Mouse (Mus musculus) gastrocnemius, postnatal 14 days (tissue): ENCODE results near the gene Yars. TPM values are rescaled to one million over a fixed set of nuclear protein-coding genes. Genes with fewer than 3 reads are reported as not detected.
"Not testable (repeated sequence)": the region's sequence is repeated elsewhere in the genome, so short reads cannot be mapped to it uniquely, and the experiment has no call there.

ENCODE experiments used
- DNase-seq: peaks from one replicate; pipeline ENCODE4 v3.0.0; 2021; ENCODE audit warnings: mixed read lengths
- intact Hi-C: fragments of 180-260 bp; cut with DNase I; formaldehyde crosslinking; loops from one replicate; pipeline ENCODE4 v1.15.1; 2025; ENCODE audit warnings: low total_unique reads
- total RNA-seq, 2 experiments: library from RNA; stranded (reverse); gene quantifications; 2 replicates each; pipeline ENCODE4 v1.2.3; 2021

The Yars gene
- total RNA-seq, 2 experiments from 2014 or later, result 38.6 to 38.9 TPM

DNA sequence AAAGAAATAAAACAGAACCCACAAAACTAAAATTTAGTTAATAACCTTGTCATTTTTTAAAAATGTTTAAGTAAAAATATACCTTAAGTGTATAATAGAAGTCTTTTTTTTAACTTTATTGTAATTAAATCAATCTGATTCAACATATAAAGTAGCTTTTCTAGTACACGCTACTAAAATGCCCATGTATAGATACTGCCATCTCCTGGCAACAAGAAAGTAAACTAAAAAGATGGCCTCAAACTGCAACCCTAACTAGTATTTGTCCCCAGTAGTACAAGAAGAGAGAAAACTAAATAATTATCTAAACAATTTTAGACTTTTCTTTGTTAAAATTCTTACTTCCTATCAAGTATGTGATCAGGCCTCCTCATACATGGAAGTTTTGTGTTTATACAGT, 10.0 kb upstream of the Yars start:
- intact Hi-C loops, result no loop called here
- no peak for DNase-seq

DNA sequence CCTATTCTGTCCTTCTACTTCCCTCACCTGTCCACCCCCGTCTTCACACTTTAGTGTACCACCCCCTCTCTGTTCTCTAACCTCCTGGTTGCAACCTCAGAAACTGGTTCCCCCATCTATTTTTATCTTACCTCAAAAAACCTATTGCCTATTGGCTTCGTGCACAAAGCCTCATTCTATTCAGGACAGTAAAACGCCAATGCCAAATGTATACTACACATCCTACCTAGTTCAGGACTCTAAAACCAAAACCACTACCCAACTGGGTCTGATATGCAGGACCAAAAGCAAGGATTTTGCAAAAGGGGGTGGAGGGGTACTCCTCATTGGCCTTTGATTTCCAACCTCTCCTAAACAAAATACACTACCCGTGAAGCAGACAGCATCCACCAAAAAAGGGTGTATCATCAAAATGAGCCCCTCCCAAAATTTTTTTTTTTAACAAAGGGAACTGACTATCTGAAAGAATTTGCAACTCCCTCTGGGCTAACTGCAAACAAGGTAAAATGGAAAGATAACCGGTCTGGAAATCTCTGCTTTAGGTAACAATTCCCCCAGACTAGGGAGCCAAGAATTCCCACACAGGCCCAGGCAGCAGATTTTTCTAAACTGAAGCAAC, 1.4 kb upstream of the Yars start:
- DNase-seq, result no peak
- intact Hi-C loops, result no loop called here

DNA sequence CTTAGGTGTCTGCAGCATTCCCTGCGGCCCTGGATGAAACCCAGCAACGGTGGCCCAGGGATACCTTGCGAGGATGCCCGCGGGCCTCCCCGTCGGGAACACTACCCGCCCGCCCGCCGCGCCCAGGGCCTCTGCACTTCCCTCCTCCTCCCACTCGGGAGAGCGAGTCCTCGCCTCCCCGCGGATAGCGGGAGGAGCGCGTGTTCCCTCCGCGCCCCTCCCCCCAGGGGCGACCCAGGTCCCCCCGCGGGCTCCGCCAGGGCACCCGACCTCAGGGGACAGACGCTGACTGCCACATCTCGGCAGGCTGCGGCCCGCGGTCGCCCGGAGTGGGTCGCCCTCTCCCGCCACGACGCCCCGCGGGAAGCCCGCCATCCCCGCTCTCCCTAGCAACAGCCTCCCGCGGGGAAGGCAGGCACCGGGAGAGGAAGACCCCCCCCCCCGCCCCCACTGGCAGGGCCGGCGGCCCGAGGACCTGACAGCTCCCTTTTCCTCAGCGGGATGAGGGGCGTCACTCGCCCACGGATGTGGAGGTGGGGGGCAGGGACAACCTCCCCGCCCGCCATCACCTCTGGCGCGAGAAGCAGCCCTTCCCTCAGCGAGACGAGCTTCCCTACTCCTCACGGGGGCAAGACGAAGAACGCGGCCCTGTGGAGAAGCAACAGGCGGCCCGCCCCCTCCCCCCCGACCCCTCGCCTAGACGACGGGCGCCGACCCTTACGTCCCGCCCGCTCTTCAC, 588 bp upstream of the Yars start:
- DNase-seq, result peak; percentile 59
- intact Hi-C loops, result no loop called here

DNA sequence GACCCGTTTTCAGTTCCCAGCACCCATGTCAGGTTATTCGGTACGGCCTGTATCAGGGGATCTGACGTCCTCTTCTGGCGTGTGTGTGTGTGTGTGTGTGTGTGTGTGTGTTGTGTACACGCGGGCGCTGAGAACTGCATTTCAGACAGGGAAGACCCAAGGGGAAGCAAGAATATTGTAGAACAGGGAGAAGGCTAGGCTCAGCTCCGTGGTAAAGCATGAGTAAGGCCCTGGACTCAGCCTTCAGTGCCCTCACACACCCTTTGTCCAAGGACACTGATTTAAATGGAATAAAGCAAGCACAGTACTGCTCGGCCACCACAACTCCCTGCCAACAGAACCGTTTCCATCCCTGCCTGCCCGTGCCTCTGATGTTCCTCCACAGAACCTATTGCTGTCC, 978 bp downstream of the Yars start:
- DNase-seq, result no peak

DNA sequence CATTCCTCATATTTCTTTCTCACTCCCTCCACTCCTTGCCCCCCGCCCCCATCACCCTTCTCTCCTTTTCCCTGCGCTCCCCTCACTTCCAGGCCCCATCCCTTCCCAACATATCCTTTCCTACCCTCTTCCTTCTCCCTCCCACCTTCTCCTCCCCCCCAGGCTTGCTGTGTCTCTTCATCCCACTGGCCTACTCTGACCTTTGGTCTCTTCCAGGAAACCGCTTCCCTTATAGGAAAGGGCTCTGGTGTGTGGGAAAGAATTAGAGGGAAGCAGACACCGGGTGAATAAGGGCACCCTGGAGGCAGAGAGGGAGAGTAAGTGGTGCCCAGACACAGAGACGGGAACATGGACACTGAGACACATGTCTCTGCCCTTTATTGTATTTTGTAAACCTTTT, 2.1 kb downstream of the Yars start:
- DNase-seq, result no peak
- intact Hi-C loops, result no loop called here

More for the DNA sequence above, 978 bp downstream of the Yars start:
- intact Hi-C loops, result no loop called here

DNA sequence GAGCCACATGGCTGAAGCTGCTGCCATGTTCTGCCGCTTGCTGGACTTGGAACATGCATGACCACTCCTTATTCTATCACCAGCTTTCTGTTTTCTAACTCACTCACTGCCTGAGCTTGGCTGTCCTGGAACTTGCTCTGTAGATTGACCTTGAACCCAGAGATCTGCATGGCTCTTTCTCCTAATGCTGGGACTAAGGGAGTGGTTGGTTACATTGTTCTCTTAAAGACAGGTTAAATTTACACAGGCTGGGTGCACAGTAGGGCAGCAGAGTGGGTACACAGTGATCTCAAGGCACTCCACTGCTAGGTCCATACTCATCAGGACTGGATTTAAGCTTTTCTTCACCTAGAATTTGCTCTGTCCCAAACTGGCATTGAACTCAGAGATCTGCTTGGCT, 4.7 kb downstream of the Yars start:
- no peak for DNase-seq
- intact Hi-C loops, result no loop called here

DNA sequence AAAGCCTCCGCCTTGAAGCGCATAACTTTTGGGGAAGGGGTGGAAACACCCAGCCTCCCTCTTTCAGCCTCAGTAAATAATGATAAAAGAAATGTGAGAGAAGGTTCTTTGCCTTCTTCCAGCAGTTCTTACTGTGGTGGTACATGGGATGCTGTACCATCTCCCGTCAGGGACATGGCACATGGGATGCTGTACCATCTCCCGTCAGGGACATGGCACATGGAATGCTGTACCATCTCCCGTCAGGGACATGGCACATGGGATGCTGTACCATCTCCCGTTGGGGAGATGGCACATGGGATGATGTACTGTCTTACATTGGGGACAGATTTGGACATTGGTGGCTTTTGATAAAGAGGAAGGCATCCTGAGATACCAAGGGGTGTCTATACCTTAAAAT, 8.0 kb downstream of the Yars start:
- no peak for DNase-seq
- intact Hi-C loops, result no loop called here

DNA sequence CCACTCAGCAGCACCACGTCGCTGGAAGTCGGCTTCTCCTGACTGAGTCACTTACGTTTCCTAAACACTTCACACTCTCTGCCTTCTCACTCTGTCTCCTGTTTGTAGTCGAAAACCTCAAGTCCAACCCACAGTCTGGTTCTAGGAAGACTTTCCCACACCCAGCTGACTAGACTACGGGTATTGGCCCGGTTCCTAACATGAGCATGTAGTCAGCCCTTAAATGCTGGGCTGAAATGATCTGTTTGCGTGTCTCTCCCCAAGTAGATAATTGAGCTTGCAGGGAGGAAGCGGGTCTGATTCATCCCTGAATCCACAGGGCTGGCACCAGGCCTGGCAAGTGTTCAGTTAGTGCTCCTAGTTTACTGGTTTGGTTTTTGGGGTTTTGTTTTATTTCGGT, 15.1 kb downstream of the Yars start:
- DNase-seq, result no peak
- intact Hi-C loops, result no loop called here

DNA sequence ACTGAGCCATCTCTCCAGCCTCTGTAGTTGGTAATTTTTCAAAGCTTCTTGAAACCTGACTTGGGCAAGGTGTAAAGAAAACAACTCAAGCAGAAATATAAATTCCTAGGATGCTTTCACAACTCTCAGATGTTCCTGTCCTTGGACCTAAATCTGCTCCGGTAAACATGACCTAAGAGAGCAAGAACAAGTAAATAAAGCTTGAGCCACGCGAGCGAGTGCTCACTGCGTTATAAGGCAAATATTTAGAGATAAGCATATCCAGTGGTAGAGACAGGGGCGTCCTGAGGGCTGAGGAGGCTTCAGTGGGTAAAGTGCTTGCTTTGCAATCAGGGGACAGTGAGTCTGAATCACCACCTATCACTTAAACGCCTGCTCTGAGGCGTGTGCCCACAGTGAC, 17.2 kb downstream of the Yars start:
- DNase-seq, result no peak
- intact Hi-C loops, result no loop called here

DNA sequence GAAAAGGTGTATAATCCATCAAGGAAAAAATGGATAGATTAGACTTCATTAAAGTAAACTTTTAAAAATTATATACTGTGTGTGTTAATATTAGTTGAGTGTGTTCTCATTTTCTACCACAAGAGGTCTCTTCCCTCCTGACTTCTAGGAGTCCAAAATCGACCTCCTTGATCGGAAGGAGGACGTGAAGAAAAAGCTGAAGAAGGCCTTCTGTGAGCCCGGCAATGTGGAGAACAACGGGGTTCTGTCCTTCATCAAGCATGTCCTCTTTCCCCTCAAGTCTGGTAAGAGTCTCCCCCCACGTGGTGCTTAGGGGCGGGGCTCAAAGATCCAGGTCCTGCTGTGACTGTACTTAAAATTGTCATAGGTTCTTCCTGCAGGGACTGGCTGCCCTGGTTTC, 19.9 kb downstream of the Yars start:
- no peak for DNase-seq
- intact Hi-C loops, result no loop called here

DNA sequence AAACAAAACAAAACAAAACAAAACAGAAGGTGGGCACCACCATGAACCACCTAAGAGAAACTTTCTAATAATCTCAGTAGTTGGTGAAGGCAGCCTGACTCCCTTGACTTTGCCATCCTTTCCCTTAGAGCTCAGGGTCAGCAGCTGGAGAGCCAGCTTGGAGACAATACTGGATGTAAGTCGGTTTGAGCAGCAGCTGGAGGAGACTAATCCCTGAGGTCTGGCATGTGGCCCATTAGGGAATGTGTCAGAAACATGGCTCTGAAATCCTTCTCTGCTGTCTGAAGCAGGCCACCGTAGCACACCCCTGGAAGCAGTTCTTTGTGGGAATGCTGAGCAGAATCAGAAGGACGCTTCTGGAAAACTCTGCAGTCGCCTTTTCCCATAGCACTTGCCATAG, 21.9 kb downstream of the Yars start:
- intact Hi-C loops, result loop anchor here (5.0 kb wide), 1 partner anchor 61 kb away; no protein-coding TSS in a partner anchor
- DNase-seq, result peak; percentile 65

DNA sequence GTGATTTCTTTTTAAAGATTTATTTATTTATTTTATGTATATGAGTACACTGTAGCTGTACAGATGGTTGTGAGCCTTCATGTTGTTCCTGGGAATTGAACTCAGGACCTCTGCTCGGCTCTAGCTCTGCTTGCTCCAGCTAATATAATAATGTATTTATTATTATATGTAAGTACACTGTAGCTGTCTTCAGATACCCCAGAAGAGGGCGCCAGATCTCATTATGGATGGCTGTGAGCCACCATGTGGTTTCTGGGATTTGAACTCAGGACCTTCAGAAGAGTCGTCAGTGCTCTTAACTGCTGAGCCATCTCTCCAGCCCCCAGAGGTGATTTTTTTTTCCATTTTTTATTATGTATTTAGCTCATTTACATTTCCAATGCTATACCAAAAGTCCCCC, 22.9 kb downstream of the Yars start:
- intact Hi-C loops, result loop anchor here (5.0 kb wide), 1 partner anchor 60 kb away; no protein-coding TSS in a partner anchor
- not testable (repeated sequence) for DNase-seq

DNA sequence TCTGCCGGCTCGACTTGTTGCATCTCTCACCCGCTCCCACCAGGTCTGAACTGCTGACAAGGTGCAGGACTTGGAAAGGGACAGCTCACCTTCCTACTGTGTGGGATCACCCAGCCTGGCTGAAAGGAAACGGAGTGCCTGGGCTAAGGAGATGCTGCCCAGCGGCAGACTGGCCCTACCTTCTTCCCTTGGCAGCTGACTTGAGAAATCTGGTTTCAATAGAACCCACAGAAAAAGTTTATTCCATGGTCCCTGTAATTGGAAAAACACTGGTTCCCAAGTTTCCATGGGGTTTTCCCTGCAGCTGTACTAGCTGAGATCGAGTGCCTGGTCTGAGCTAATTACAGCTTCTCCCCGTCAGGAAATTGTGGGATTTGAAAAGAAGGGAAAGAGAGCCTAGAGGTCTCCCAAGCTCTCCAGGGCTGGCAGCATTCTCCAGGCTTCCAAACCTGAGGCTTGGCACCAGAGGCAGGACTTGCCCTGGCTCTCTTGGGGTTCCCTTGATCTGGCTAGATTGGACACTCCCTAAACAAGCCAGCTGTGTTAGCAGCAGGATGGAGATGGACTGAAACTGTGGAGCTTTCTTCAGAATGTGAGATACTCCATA, 29.1 kb downstream of the Yars start:
- DNase-seq, result no peak
- intact Hi-C loops, result no loop called here

DNA sequence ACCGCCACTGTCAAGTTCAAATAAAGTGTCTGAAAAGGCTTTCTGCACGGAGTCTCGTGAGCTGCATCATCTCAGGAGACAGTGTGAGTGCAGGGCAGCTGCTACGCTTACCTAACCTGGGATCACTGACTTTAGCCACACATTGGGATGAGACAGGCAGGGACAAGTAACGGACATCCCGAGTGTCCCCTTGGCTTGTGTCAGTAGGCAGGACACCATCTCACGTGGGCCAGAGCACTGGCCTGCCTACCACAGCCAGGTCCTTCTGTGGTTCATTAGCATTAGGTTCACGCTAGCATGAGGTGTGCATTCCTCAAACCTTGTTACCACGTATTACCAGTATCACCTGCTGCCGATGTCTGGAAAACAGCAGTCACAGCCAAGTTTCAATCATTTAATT, 29.6 kb downstream of the Yars start:
- no peak for DNase-seq
- intact Hi-C loops, result no loop called here

DNA sequence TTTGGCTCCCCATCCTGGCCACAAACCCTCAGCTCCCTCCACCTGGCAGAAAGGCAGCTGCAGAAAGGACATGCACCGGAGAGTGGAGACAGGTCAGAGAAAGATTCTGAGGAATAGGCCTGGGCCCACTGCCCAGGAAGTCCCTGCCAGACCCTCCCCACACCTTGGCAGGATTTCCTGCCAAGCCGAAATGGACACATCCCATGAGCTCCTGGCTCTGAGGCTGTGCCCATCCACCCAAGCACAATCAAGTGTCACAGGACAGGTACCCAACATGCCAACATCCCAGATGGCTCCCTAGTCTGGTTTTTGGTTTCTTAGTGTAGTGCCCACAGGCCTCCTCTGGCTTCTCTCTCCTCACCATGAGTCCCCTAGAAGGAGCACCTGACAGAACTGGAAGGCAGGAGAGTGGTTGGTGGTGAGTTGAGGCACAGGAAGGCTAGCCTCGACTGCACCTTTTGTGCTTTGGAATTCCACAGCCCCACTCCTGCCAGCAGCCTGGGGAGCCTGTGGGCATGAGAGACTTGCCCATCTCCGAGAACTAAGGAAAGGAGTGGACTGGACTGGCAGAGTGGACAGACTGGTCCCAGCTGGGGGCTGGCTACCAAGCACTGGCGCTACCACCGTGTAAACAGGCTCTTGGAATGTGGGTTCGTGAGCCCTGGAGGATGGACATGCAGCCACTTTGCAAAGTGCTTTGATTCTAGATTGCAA, 31.0 kb downstream of the Yars start:
- intact Hi-C loops, result loop anchor here (10.0 kb wide), 1 partner anchor 224 kb away; the partner anchor contains the start of gene Zbtb8b

DNA sequence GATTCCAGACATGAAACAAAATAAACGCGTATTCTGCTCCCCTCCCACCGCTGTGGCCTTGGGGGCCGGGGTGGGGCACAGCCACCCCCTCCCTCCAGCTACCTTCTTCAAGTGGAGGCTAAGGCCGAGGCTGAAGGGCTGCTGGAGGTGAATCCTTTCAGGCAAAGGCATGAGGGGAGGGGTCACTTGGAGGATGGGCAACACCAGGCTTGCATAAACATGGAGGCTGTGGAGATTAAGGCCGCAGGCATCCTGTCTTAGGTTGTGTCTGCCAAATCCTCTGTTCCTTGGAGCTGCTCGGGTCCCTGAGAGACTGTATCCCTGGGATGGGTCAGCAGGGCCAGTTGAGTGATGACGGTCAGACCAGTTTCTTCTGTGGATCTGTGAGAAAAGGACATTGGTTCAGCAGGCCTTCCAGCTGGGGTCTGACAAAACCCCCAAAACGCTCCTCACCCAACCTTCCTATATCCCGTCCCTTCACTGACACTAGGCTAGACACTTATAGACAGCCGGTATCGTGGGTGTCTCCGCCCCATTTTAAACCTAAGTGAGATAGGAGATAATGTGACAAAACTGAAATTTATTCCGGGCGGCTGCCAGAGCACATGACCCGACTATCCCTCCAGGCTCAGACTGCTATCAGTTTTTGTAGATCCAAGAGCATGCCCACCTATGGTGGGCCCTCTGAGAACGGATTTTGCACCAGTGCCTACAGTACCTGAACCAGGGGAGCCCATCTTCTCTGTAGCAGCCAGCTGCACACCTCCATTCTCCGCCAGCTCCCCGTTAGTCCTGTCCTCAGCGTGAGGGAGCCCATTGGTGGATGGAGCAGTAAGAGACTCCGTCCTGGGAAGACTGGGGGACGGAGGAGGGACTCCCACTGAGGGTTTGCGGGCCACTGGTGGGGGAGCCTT, 31.8 kb downstream of the Yars start:
- DNase-seq, result no peak
- intact Hi-C loops, result loop anchor here (10.0 kb wide), 1 partner anchor 223 kb away; the partner anchor contains the start of gene Zbtb8b

More for the DNA sequence above, 31.0 kb downstream of the Yars start:
- DNase-seq, result no peak

DNA sequence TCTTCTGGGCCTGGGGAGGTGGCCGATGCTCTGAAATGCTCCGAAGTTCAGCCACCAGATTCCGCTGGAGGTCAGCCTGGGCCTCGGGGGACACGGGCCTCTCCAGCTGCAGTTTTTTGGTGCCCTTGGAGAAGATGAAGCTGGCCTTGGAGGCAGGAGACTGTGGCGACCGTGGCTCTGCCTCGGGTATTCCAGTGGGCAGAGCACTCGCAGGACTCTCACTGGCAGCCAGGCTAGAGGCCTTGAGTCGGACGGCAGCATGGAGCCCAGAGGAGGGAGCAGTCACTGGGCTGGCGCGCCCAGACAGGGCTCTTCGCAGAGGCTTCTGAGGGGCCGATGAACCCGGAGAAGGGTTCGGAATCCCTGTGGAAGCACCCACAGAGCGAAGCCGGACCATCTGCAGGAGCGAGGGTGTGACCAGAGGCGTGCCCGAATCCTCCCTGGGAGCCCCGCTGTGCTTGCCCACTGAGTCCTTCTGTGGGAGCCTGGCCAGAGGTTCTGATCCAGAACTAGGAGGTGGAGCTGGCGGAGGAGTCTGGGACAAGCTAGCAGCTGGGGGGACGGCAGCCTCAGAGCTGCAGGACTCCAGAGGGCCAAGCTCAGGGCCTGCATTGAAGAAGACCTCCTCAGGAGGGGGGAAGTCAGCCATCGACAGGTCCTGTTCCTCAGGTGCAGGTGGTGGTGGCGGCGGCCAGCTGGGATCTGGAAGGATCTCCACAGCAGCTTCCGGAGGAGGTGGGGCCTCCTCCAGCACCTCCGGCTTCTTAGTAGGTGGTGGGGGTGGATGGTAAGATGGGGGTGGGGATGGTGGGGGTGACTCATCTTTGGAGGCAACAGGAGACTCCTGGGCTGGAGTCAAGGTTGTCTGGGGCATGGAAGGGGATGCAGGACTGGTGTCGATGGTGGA, 32.7 kb downstream of the Yars start:
- DNase-seq, result peak; percentile 55
- intact Hi-C loops, result loop anchor here (10.0 kb wide), 1 partner anchor 223 kb away; the partner anchor contains the start of gene Zbtb8b
